Mouse (Mus musculus) hindbrain, postnatal 0 days (tissue): Measurements from ENCODE around the gene Thap7. TPM values are rescaled to one million over a fixed set of nuclear protein-coding genes. Genes with fewer than 3 reads are reported as not detected.
A peak's percentile ranks its signal among the peaks of the same experiment; 100 is the strongest.

Source experiments
- ATAC-seq: fragments of 200-750 bp; cut with Nextera tagmentation; 2 replicates; pipeline ENCODE4 v1.8.0; 2017; ENCODE audit warnings: mild to moderate bottlenecking, moderate TSS enrichment, moderate library complexity
- DNase-seq: peaks from one replicate; pipeline ENCODE4 v3.0.0-alpha.2; 2015; ENCODE audit warnings: low spot score
- H3K27ac ChIP-seq: fragments of 300-500 bp; sonication (generic); 2 replicates; pipeline ENCODE4 v1.5.1; 2014; ENCODE audit warnings: mild to moderate bottlenecking
- H3K27me3 ChIP-seq: fragments of 300-500 bp; sonication (generic); 2 replicates; pipeline ENCODE4 v1.6.1; 2014; ENCODE audit warnings: low read length, mixed read lengths; ENCODE audit not compliant: insufficient read depth
- H3K36me3 ChIP-seq: fragments of 300-500 bp; sonication (generic); 2 replicates; pipeline ENCODE4 v1.6.1; 2014; ENCODE audit warnings: low read length, mixed read lengths; ENCODE audit not compliant: insufficient read depth
- H3K4me1 ChIP-seq: fragments of 300-500 bp; sonication (generic); 2 replicates; pipeline ENCODE4 v1.6.1; 2014; ENCODE audit warnings: antibody characterized with exemption, low read length, mixed read lengths; ENCODE audit not compliant: insufficient read depth
- H3K4me2 ChIP-seq: fragments of 300-500 bp; sonication (generic); 2 replicates; pipeline ENCODE4 v1.6.1; 2014; ENCODE audit warnings: low read depth, mild to moderate bottlenecking, low read length, moderate library complexity, mixed read lengths
- H3K4me3 ChIP-seq: fragments of 300-500 bp; sonication (generic); 2 replicates; pipeline ENCODE4 v1.5.1; 2014; ENCODE audit warnings: low read length
- H3K9ac ChIP-seq: fragments of 300-500 bp; sonication (generic); replicated peaks from 2 replicates; pipeline ENCODE4 v1.6.1; 2014; ENCODE audit warnings: mild to moderate bottlenecking, low read length, moderate library complexity, mixed read lengths
- H3K9me3 ChIP-seq: fragments of 300-500 bp; sonication (generic); 2 replicates; pipeline ENCODE4 v1.6.1; 2016; ENCODE audit warnings: low read length, mixed read lengths
- CTCF ChIP-seq: IDR thresholded peaks from 2 replicates; pipeline ENCODE4 v1.5.1; 2016; ENCODE audit warnings: antibody characterized with exemption, control low read depth, low read depth
- WGBS: fragments of 180-500 bp; shearing (Covaris S2); extraction: QIAGEN DNeasy Blood & Tissue Kit; methylation state at CpG from one replicate; pipeline ENCODE4 v1.1.7; 2014; 5-methylcytosine and 5-hydroxymethylcytosine counted together
- polyA plus RNA-seq: library from polyadenylated mRNA; unstranded; fragments of >200 nt; fragmentation: Nextera tagmentation; extraction: Ambion mirVana; gene quantifications from 2 replicates; pipeline ENCODE4 v1.2.1, GENCODE M21; 2015
- total RNA-seq: library from RNA; depleted of rRNA; stranded (reverse); fragments of >200 nt; gene quantifications from 2 replicates; pipeline ENCODE4 v1.2.3, GENCODE M21; 2014

Gene Thap7
- total and polyA plus RNA-seq, 2 experiments from 2014 or later: 57.5 to 66.8 TPM

GRCm38 (mm10) chr16:17532676-17533329, 1.9 kb upstream of the Thap7 start:
- Histone ChIP-seq H3K4me1 (peaks cover 14% of the 10 kb centered on the region), H3K36me3 (peaks cover 7% of the 10 kb centered on the region; the same call in 1 of the 2 replicates), H3K9me3 (no peaks in the 10 kb centered on the region), H3K9ac (no peak overlapping the region), H3K4me2 (no peak overlapping the region), H3K4me3 (no peak overlapping the region), H3K27ac (no peak overlapping the region), H3K27me3 (no peaks in the 10 kb centered on the region)
- WGBS: 71% methylated on average over 14 of the region's 14 CpGs
- ATAC-seq (no peak), DNase-seq (no peak)
- no peak for TF ChIP-seq CTCF

GRCm38 (mm10) chr16:17532271-17532670, 1.3 kb upstream of the Thap7 start:
- Histone ChIP-seq H3K4me1 (peaks cover 14% of the 10 kb centered on the region), H3K27me3 (no peaks in the 10 kb centered on the region), H3K4me3 (no peak overlapping the region), H3K27ac (no peak overlapping the region), H3K36me3 (peaks cover 12% of the 10 kb centered on the region; the same call in 1 of the 2 replicates), H3K9me3 (no peaks in the 10 kb centered on the region), H3K4me2 (no peak overlapping the region), H3K9ac (no peak overlapping the region)
- ATAC-seq (no peak), DNase-seq (peak; percentile 19)
- TF ChIP-seq CTCF: peak; percentile 55
- 64% methylated on average over 4 of the region's 4 CpGs for WGBS

GRCm38 (mm10) chr16:17529981-17530586, 852 bp downstream of the Thap7 start:
- no peak for DNase-seq
- ATAC-seq: peak; percentile 3; the same call in 1 of the 2 replicates

GRCm38 (mm10) chr16:17528276-17528675, 2.7 kb downstream of the Thap7 start:
- DNase-seq (no peak), ATAC-seq (no peak)
- Histone ChIP-seq H3K4me2 (no peak overlapping the region), H3K9ac (no peak overlapping the region), H3K27me3 (no peaks in the 10 kb centered on the region), H3K4me3 (no peak overlapping the region), H3K9me3 (no peaks in the 10 kb centered on the region), H3K4me1 (peaks cover 14% of the 10 kb centered on the region), H3K27ac (no peak overlapping the region), H3K36me3 (peaks cover 37% of the 10 kb centered on the region)
- TF ChIP-seq CTCF: no peak
- 86% methylated on average over 13 of the region's 13 CpGs for WGBS

More at GRCm38 (mm10) chr16:17529981-17530586, 852 bp downstream of the Thap7 start:
- H3K36me3 ChIP-seq: peaks cover 24% of the 10 kb centered on the region
- no peaks in the 10 kb centered on the region for H3K27me3 ChIP-seq
- H3K4me1 ChIP-seq: peaks cover 14% of the 10 kb centered on the region
- peak overlapping the region; percentile 54 for H3K4me3 ChIP-seq
- 12% methylated on average over 17 of the region's 17 CpGs for WGBS
- peak overlapping the region; percentile 70 for H3K9ac ChIP-seq
- peak overlapping the region; percentile 63 for H3K4me2 ChIP-seq
- no peak for TF ChIP-seq CTCF
- peak overlapping the region; percentile 99 for H3K27ac ChIP-seq
- H3K9me3 ChIP-seq: no peaks in the 10 kb centered on the region

GRCm38 (mm10) chr16:17527606-17528005, 3.3 kb downstream of the Thap7 start:
- Histone ChIP-seq H3K27ac (no peak overlapping the region), H3K4me3 (no peak overlapping the region), H3K4me1 (peaks cover 14% of the 10 kb centered on the region), H3K27me3 (no peaks in the 10 kb centered on the region), H3K36me3 (peaks cover 44% of the 10 kb centered on the region), H3K9ac (no peak overlapping the region), H3K9me3 (no peaks in the 10 kb centered on the region), H3K4me2 (no peak overlapping the region)
- DNase-seq: no peak
- TF ChIP-seq CTCF: no peak
- no peak for ATAC-seq

GRCm38 (mm10) chr16:17526223-17526622, 4.7 kb downstream of the Thap7 start:
- Histone ChIP-seq H3K27ac (no peak overlapping the region), H3K4me1 (peaks cover 5% of the 10 kb centered on the region), H3K27me3 (no peaks in the 10 kb centered on the region), H3K4me2 (no peak overlapping the region), H3K36me3 (peaks cover 58% of the 10 kb centered on the region), H3K9ac (no peak overlapping the region), H3K9me3 (no peaks in the 10 kb centered on the region), H3K4me3 (no peak overlapping the region)
- WGBS: 92% methylated on average over 6 of the region's 6 CpGs
- DNase-seq: no peak
- no peak for TF ChIP-seq CTCF
- ATAC-seq: no peak

- H3K27ac ChIP-seq: no peak overlapping the region
- no peaks in the 10 kb centered on the region for H3K27me3 ChIP-seq
- H3K4me2 ChIP-seq: no peak overlapping the region
- H3K9ac ChIP-seq: no peak overlapping the region
- DNase-seq (no peak), ATAC-seq (no peak)
- TF ChIP-seq CTCF: no peak
- WGBS: 77% methylated on average over 3 of the region's 3 CpGs
- H3K4me1 ChIP-seq: peaks cover 5% of the 10 kb centered on the region; the same call in 1 of the 2 replicates
- H3K36me3 ChIP-seq: peaks cover 65% of the 10 kb centered on the region
- H3K4me3 ChIP-seq: no peak overlapping the region
- no peaks in the 10 kb centered on the region for H3K9me3 ChIP-seq
Observed at GRCm38 (mm10) chr16:17525524-17525923, 5.4 kb downstream of the Thap7 start.
